Mouse (Mus musculus) embryonic facial prominence, embryonic 11.5 days (tissue): Measurements from ENCODE around the gene Itih1. TPM values are rescaled to one million over a fixed set of nuclear protein-coding genes. Genes with fewer than 3 reads are reported as not detected.

ENCODE experiments used
- ATAC-seq: fragments of 200-750 bp; cut with Nextera tagmentation; replicated peaks from 2 replicates; pipeline ENCODE4 v1.8.0; 2017; ENCODE audit warnings: low read depth; ENCODE audit not compliant: insufficient number of reproducible peaks, low FRiP score, low TSS enrichment
- DNase-seq: peaks from one replicate; pipeline ENCODE4 v3.0.0-alpha.2; 2015; ENCODE audit warnings: low spot score
- H3K27ac ChIP-seq: fragments of 300-500 bp; sonication (generic); replicated peaks from 2 replicates; pipeline ENCODE4 v1.5.1; 2014; ENCODE audit warnings: mild to moderate bottlenecking, low read depth, low read length, control low read depth
- H3K27me3 ChIP-seq: fragments of 300-500 bp; sonication (generic); 2 replicates; pipeline ENCODE4 v1.6.1; 2014; ENCODE audit warnings: mild to moderate bottlenecking, low read length, moderate library complexity, mixed read lengths; ENCODE audit not compliant: control insufficient read depth, insufficient read depth
- H3K36me3 ChIP-seq: fragments of 300-500 bp; sonication (generic); replicated peaks from 2 replicates; pipeline ENCODE4 v1.6.1; 2014; ENCODE audit warnings: low read depth, mild to moderate bottlenecking, low read length, moderate library complexity, mixed read lengths; ENCODE audit not compliant: control insufficient read depth, insufficient read depth
- H3K4me1 ChIP-seq: fragments of 300-500 bp; sonication (generic); 2 replicates; pipeline ENCODE4 v1.6.1; 2014; ENCODE audit warnings: low read length, mixed read lengths; ENCODE audit not compliant: control insufficient read depth, insufficient read depth
- H3K4me2 ChIP-seq: fragments of 300-500 bp; sonication (generic); 2 replicates; pipeline ENCODE4 v1.6.1; 2014; ENCODE audit warnings: low read depth, mild to moderate bottlenecking, control low read depth, low read length, moderate library complexity
- H3K4me3 ChIP-seq: fragments of 300-500 bp; sonication (generic); 2 replicates; pipeline ENCODE4 v1.5.1; 2014; ENCODE audit warnings: low read depth, low read length, control low read depth
- H3K9ac ChIP-seq: fragments of 300-500 bp; sonication (generic); replicated peaks from 2 replicates; pipeline ENCODE4 v1.6.1; 2014; ENCODE audit warnings: mild to moderate bottlenecking, control low read depth, low read length
- H3K9me3 ChIP-seq: fragments of 300-500 bp; sonication (generic); replicated peaks from 2 replicates; pipeline ENCODE4 v1.6.1; 2016; ENCODE audit warnings: mild to moderate bottlenecking, low read length, inconsistent platforms, mixed read lengths; ENCODE audit not compliant: control insufficient read depth
- WGBS: fragments of 180-500 bp; shearing (Covaris S2); extraction: QIAGEN DNeasy Blood & Tissue Kit; methylation state at CpG from one replicate; pipeline ENCODE4 v1.1.7; 2014; 5-methylcytosine and 5-hydroxymethylcytosine counted together
- polyA plus RNA-seq: library from polyadenylated mRNA; unstranded; fragments of >200 nt; fragmentation: Nextera tagmentation; extraction: Ambion mirVana; gene quantifications from 2 replicates; pipeline ENCODE4 v1.2.1, GENCODE M21; 2014

The Itih1 gene
- polyA plus RNA-seq, 1 experiment from 2014 or later = not detected

DNA sequence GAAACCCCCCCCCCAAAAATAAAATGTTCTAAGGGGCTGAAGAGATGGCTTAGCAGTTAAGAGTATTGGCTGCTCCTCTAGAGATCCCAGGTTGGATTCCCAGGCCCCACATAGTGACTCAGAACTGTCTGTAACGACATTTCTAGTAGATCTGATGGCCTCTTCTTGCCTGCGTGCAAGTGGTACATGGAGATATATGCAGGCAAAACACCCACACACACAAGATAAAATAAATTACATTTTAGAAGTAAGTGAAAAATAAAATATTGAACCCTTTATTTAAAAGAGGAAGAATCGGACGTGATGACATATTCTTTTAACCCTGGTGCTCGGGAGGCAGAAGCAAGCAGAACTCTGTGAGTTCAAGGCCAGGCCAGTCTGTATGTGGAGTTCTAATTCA lies 40.5 kb downstream of the Itih1 start:
- Histone ChIP-seq H3K9ac (no peak overlapping the region), H3K4me2 (no peak overlapping the region), H3K36me3 (no peaks in the 10 kb centered on the region), H3K9me3 (no peaks in the 10 kb centered on the region), H3K27me3 (no peaks in the 10 kb centered on the region), H3K4me3 (no peak overlapping the region), H3K27ac (no peak overlapping the region), H3K4me1 (no peaks in the 10 kb centered on the region)
- WGBS = 90% methylated on average over 5 of the region's 5 CpGs
- DNase-seq (no peak), ATAC-seq (no peak)

DNA sequence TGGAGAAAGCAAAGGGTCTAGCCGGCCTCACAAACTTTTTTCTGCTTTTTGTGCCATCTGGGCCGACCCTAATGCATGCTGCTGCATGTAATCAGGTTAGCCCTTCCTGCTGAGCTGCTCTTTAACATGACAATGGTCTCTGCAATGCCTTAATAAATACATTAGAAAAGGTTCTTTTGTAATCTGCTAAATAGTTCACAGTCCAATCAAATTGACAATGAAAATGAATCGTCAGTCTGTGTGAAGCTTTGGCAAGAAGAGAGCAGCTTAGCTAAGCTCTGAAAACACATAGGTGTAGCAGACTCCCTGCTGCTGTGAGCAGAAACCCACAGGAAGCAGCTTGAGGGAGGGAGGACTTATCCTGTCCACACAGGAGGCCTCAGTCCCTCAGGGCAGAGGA lies 43.1 kb downstream of the Itih1 start:
- ATAC-seq = no peak
- no peak overlapping the region for H3K4me2 ChIP-seq
- H3K9ac ChIP-seq = no peak overlapping the region
- no peaks in the 10 kb centered on the region for H3K27me3 ChIP-seq
- 57% methylated on average over 3 of the region's 3 CpGs for WGBS
- H3K4me3 ChIP-seq = no peak overlapping the region
- H3K36me3 ChIP-seq = no peaks in the 10 kb centered on the region
- H3K9me3 ChIP-seq = no peaks in the 10 kb centered on the region
- DNase-seq = no peak
- H3K27ac ChIP-seq = no peak overlapping the region
- H3K4me1 ChIP-seq = no peaks in the 10 kb centered on the region

DNA sequence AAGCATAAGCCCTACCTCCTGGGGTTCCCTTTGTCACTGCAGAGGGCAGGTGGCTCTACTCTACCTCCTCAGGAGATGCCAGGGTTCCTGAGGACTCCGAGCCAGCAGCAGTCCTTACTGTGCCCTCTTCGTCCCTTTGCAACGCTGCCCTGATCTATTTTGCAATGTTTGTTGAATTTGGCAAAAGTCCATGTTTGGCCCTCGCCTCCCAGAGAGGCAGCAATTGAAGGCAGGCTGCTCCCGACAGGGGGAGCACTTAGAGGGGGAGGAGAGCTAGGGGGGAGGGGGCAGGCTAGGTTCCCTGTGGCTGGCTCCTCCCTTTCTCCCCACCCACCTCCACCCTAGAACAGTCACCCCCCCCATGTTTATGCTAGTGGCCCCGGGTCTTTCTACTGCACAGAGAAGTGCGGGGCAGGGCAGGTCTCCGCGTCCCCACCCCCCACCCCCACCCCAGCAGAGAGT lies 54.8 kb downstream of the Itih1 start:
- Histone ChIP-seq H3K4me1 (no peaks in the 10 kb centered on the region), H3K36me3 (no peaks in the 10 kb centered on the region), H3K9me3 (no peaks in the 10 kb centered on the region), H3K27ac (no peak overlapping the region), H3K27me3 (no peaks in the 10 kb centered on the region), H3K4me3 (no peak overlapping the region), H3K9ac (no peak overlapping the region), H3K4me2 (no peak overlapping the region)
- no peak for ATAC-seq
- WGBS = 20% methylated on average over 8 of the region's 9 CpGs
- DNase-seq = peak; percentile 38

DNA sequence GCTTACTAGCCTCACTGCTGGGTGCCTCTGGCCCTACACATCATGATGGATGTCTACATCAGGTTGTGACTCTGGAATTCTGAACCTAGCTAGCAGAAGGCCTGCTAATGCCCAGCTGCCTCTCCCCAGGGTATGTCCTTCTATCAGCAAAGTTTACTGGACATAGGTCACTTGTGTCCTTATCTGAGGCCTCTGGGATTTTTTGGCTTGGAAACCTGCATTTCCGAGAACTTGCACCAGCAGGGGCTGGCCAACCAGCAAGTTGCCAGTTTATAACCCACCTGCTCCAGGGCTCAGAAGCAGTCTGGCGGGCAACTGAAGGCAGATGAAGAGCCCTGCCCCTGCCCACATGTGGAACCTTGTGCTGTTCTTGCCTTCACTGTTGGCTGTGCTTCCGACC lies 56.9 kb downstream of the Itih1 start, which contains the start of gene Itih4:
Gene Itih4 (plus strand): TSS at position 273 of the 400 bp plus-strand sequence.
- 85% methylated on average over 3 of the region's 3 CpGs for WGBS
- H3K9me3 ChIP-seq = no peaks in the 10 kb centered on the region
- no peak within 1 kb of the TSS for H3K9ac ChIP-seq
- no peak within 1 kb of the TSS for H3K4me2 ChIP-seq
- ATAC-seq (no peak), DNase-seq (no peak)
- H3K36me3 ChIP-seq = no peaks in the 10 kb centered on the region
- no peak within 1 kb of the TSS for H3K4me3 ChIP-seq
- no peaks in the 10 kb centered on the region for H3K27me3 ChIP-seq
- H3K27ac ChIP-seq = no peak within 1 kb of the TSS
- H3K4me1 ChIP-seq = no peaks in the 10 kb centered on the region

DNA sequence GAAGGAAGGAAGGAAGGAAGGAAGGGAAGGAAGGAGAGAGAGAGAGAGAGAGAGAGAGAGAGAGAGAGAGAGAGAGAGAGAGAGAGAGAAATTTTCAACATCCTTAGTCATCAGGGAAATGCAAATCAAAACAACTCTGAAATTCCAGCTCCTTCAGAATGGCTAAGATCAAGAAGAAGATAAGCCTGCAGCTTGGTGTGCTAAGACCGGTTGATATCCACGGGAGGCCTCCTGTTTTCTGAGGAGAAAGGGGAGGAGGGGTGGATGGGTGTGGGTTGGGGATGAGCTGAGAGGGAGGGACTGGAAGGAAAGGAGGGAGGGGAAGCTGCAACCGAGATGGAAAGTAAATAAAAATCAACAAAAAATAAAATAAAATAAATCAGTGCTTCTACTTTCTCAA lies 57.8 kb downstream of the Itih1 start:
- no peak overlapping the region for H3K4me2 ChIP-seq
- no peaks in the 10 kb centered on the region for H3K36me3 ChIP-seq
- H3K27ac ChIP-seq = no peak overlapping the region
- WGBS = 7% methylated on average over 3 of the region's 3 CpGs
- H3K9me3 ChIP-seq = no peaks in the 10 kb centered on the region
- no peak overlapping the region for H3K4me3 ChIP-seq
- H3K27me3 ChIP-seq = no peaks in the 10 kb centered on the region
- DNase-seq (peak; percentile 14), ATAC-seq (no peak)
- no peak overlapping the region for H3K9ac ChIP-seq
- no peaks in the 10 kb centered on the region for H3K4me1 ChIP-seq

DNA sequence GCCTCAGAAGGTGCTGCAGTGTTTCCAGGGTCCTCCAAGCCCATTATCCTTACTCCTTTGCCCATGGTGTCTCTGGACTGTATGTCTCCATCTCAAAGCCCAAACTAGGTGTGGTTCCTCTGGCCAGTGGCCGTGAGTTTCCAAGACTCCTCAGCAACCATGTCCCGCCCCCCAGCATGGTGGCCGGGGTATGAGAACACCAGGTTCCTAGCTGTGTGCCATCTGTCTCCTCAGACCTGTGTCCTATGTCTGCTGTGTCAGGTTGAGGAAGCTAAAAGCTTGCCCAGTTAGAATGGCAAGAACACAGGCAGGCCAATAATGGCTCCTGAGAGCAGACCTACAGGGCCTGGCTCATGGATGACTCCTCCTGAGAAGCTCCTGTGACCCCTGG lies 61.4 kb downstream of the Itih1 start:
- Histone ChIP-seq H3K4me1 (no peaks in the 10 kb centered on the region), H3K27ac (no peak overlapping the region), H3K9ac (no peak overlapping the region), H3K4me2 (no peak overlapping the region), H3K9me3 (no peaks in the 10 kb centered on the region), H3K36me3 (no peaks in the 10 kb centered on the region), H3K27me3 (no peaks in the 10 kb centered on the region), H3K4me3 (no peak overlapping the region)
- no peak for ATAC-seq
- DNase-seq = no peak
- WGBS = 82% methylated on average over 3 of the region's 3 CpGs

DNA sequence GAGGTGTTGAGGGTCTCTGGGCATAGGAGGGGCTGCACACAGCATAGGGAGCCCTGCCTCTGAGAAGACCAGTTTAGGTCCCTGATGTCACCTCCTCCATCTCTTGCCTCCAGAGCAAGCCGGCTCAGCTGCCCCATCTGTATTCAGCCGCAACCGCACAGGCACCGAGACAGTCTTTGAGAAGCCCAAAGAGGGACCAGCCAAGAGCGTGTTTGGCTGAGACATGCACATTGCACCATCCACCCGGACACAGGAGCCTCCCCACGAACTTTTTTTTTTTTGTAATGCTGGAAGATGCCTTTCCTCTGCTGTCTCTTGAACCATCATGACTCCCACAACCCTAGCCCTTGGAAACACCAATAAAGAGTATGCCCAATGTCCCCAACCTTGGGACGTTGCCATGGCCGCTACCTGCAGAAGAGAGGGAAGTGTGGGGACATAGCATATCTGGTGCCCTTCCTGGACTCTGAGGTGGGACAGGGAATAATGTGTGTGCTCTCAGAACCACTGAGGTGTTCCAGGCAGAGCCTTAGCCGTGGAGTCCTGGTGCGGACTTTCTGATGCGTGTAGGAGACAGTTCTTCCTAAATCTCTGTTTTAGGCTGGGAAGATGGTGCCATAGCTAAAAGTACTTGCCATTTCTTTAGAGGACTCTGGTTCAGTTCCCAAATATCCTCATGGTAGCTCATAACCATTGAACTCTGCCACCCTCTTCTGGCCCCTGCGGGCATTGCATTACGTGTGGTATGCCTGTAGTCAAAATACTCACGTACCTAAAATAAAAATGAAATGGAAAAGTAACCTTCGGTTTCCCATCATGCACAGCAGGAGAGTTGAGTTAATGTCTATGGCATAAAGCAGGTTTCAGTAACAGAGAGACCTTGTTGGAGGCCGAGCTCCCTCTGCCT lies 62.0 kb downstream of the Itih1 start:
- WGBS = 81% methylated on average over 17 of the region's 17 CpGs
- DNase-seq (peak; percentile 62), ATAC-seq (no peak)
- Histone ChIP-seq H3K27ac (no peak overlapping the region), H3K9ac (no peak overlapping the region), H3K4me3 (no peak overlapping the region), H3K9me3 (no peaks in the 10 kb centered on the region), H3K4me2 (no peak overlapping the region), H3K4me1 (no peaks in the 10 kb centered on the region), H3K36me3 (no peaks in the 10 kb centered on the region), H3K27me3 (no peaks in the 10 kb centered on the region)

DNA sequence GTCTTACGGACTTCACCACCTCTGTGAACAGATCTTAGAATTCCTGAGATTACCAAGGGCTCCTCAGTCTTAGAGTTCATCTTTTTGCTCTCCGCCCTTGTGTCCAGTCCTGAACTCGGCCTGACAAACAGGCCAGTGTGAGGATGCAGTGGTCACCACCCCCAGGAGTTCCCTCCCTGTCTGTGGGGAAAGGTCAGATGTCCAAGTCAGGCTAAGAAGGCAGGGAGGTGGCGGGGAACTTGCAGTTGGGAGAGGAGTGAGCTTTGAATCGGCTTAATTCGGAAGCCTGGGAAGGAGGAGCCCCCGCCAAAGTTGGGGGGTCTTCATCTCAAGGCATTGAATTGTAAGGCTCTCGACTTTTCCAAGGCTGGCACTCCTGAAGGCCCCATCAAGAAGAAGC lies 62.8 kb downstream of the Itih1 start:
- H3K4me2 ChIP-seq = no peak overlapping the region
- H3K4me1 ChIP-seq = no peaks in the 10 kb centered on the region
- 74% methylated on average over 8 of the region's 8 CpGs for WGBS
- no peak overlapping the region for H3K9ac ChIP-seq
- no peak for ATAC-seq
- H3K4me3 ChIP-seq = no peak overlapping the region
- no peak for DNase-seq
- no peak overlapping the region for H3K27ac ChIP-seq
- H3K9me3 ChIP-seq = no peaks in the 10 kb centered on the region
- no peaks in the 10 kb centered on the region for H3K27me3 ChIP-seq
- H3K36me3 ChIP-seq = no peaks in the 10 kb centered on the region
